Mouse (Mus musculus): ENCODE results near the gene Gcdh. TPM values are rescaled to one million over a fixed set of nuclear protein-coding genes. Genes with fewer than 3 reads are reported as not detected.
A peak's percentile ranks its signal among the peaks of the same experiment; 100 is the strongest.

The Gcdh gene
- polyA plus RNA-seq, 1 experiment from 2014 or later = 70.4 TPM

DNA sequence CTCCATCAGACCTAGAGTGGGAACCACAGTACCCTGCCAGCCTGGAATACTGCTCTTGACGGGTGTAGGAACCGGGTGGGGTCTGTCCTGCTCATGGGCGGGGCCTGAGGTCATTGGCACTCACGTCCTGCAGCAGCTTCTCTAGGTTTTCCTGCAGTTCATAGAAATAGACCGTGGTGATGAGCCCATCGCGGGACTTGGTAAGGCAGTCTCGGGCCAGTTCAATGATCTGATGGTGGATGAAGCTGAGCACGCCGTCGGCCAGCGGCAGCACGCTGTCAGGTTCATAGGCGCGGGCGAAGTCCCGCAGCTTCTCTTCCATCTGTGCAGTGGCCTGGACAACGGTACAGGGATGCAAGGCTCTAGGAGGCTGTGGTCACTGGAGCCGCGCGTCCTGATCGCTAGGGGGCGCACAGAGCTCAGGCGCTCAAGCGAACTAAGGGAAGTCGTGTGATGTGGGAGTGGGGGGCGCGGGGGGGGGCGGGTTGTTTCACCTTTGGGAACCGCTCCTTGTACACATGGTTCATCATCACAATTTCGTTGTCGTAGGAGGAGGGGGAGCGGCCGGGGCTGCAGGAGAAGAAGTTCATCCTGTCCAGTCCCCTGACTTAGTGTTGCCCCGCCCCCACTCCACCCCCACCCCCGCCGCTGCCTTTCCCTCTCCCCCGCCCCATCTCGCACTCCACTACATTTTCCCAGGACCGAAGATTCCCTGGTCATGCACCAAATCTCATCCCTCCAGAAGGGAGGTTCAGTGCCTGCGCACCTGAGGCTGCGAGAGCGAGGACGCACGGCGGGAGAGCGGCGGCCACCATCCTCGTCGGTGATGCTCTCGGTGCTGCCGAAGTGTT lies 35.0 kb upstream of the Gcdh start:
- Histone ChIP-seq H3K27me3 (ENCODE audit: insufficient read depth, low read length) (peaks cover 30% of the 10 kb centered on the region), H3K9ac (replicated peaks; ENCODE audit: low read length) (no peak overlapping the region), H3K4me1 (ENCODE audit: insufficient read depth, low read length) (peaks cover 9% of the 10 kb centered on the region), H3K36me3 (ENCODE audit: insufficient read depth, low read length) (no peaks in the 10 kb centered on the region), H3K4me2 (replicated peaks; ENCODE audit: low read depth, low read length) (peak overlapping the region; percentile 68), H3K9me3 (ENCODE audit: low read length) (no peaks in the 10 kb centered on the region), H3K27ac (ENCODE audit: low read length) (no peak overlapping the region), H3K4me3 (ENCODE audit: low read length) (peak overlapping the region; percentile 42)
- ATAC-seq (ENCODE audit: low FRiP score, low TSS enrichment) = peak; percentile 81
- 3% methylated on average over 46 of the region's 52 CpGs for WGBS

DNA sequence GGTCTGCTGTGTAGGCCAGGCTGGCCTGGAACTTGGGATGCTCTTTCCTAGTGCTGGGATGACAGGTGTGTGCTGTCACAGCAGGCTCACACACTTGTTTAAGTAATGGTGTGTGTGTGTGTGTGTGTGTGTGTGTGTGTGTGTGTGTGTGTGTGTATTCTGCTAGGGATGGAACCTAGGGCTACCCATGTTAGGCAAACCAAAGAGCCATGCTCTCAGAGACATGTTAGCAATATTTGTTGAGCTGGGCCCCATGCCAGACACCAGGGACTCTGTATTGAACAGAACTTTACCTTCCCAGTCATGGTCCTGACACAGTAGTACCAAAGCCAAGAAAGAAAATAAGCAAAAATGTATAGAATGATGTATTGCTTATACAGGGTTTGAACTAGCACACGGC lies 33.8 kb upstream of the Gcdh start:
- 81% methylated on average over 1 of the region's 1 CpGs for WGBS
- H3K27me3 ChIP-seq (ENCODE audit: insufficient read depth, low read length) = peaks cover 29% of the 10 kb centered on the region
- no peak overlapping the region for H3K27ac ChIP-seq (ENCODE audit: low read length)
- no peak overlapping the region for H3K4me3 ChIP-seq (ENCODE audit: low read length)
- H3K9ac ChIP-seq (replicated peaks; ENCODE audit: low read length) = no peak overlapping the region
- ATAC-seq (ENCODE audit: low FRiP score, low TSS enrichment) = no peak
- H3K9me3 ChIP-seq (ENCODE audit: low read length) = no peaks in the 10 kb centered on the region
- H3K36me3 ChIP-seq (ENCODE audit: insufficient read depth, low read length) = no peaks in the 10 kb centered on the region
- H3K4me2 ChIP-seq (replicated peaks; ENCODE audit: low read depth, low read length) = no peak overlapping the region
- H3K4me1 ChIP-seq (ENCODE audit: insufficient read depth, low read length) = peaks cover 9% of the 10 kb centered on the region

DNA sequence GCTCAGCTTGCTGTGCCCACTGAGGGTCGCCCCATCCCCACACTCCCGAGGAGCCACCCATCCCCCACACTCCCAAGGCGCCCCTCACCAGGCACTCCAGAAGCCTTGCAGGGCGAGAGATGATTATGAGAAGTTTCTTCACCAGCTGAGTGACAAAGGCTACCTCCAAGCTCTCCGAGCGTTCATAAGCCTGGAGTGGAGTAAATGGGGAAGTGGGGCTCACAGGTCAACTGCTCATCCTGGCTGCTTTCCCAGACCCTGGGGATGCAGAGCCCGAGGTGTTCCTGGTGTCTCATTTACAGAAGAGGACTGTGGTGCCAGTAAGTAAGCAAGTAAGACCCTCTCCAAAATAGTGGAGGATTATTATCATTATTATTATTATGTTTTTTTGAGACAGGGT lies 31.8 kb upstream of the Gcdh start:
- Histone ChIP-seq H3K27ac (ENCODE audit: low read length) (no peak overlapping the region), H3K36me3 (ENCODE audit: insufficient read depth, low read length) (no peaks in the 10 kb centered on the region), H3K27me3 (ENCODE audit: insufficient read depth, low read length) (peaks cover 19% of the 10 kb centered on the region), H3K4me2 (replicated peaks; ENCODE audit: low read depth, low read length) (no peak overlapping the region), H3K9me3 (ENCODE audit: low read length) (no peaks in the 10 kb centered on the region), H3K9ac (replicated peaks; ENCODE audit: low read length) (no peak overlapping the region), H3K4me1 (ENCODE audit: insufficient read depth, low read length) (peaks cover 9% of the 10 kb centered on the region), H3K4me3 (ENCODE audit: low read length) (no peak overlapping the region)
- no peak for ATAC-seq (ENCODE audit: low FRiP score, low TSS enrichment)
- 64% methylated on average over 7 of the region's 7 CpGs for WGBS

DNA sequence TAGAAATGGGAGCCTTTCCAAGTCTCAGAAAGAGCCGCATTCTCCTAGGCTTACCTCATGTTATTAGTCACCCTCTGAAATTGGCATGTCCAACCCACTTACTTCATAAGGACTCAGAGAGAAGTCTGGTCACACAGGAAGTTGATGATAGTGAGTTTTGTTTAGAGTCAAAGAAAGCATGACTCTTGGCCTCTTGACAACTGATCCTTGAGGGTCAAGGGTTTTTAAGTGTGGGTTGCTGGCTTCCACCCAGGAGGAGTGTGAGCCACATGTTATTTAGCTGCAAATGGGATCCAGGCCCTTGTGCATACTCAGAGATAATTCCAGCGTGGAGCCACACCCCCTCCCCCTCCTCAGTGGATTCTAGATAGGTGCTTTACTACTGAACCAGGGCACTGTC lies 27.9 kb upstream of the Gcdh start:
- no peak for ATAC-seq (ENCODE audit: low FRiP score, low TSS enrichment)
- Histone ChIP-seq H3K4me1 (ENCODE audit: insufficient read depth, low read length) (no peaks in the 10 kb centered on the region), H3K36me3 (ENCODE audit: insufficient read depth, low read length) (no peaks in the 10 kb centered on the region), H3K4me2 (replicated peaks; ENCODE audit: low read depth, low read length) (no peak overlapping the region), H3K9ac (replicated peaks; ENCODE audit: low read length) (no peak overlapping the region), H3K27me3 (ENCODE audit: insufficient read depth, low read length) (peaks cover 11% of the 10 kb centered on the region), H3K27ac (ENCODE audit: low read length) (no peak overlapping the region), H3K4me3 (ENCODE audit: low read length) (no peak overlapping the region), H3K9me3 (ENCODE audit: low read length) (no peaks in the 10 kb centered on the region)
- WGBS = 77% methylated on average over 2 of the region's 2 CpGs

DNA sequence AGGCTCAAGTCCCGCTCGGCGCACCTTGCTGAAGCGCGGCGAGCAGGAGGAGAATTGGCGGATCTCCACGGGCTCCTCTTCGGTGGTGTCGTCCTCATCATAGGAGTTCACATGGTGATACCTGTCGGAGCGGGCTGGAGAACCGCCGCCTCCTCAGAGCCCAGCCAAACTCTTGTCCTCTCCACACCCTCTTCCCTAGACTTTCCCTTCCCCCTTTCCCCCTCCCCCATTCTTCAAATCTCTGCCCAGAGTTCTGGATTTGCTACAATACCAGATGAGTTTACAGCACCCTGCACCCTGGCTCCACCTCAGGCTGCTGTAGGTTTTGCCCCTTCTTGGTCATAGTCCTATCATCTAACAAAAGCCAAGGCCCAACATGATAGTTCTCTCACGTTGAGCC lies 24.9 kb upstream of the Gcdh start:
- no peak overlapping the region for H3K4me2 ChIP-seq (replicated peaks; ENCODE audit: low read depth, low read length)
- H3K9me3 ChIP-seq (ENCODE audit: low read length) = 0 out of 2 replicates have a peak, but pooled peaks cover 2% of the 10 kb centered on the region
- no peak overlapping the region for H3K27ac ChIP-seq (ENCODE audit: low read length)
- H3K9ac ChIP-seq (replicated peaks; ENCODE audit: low read length) = no peak overlapping the region
- no peaks in the 10 kb centered on the region for H3K4me1 ChIP-seq (ENCODE audit: insufficient read depth, low read length)
- no peak overlapping the region for H3K4me3 ChIP-seq (ENCODE audit: low read length)
- peaks cover 17% of the 10 kb centered on the region for H3K27me3 ChIP-seq (ENCODE audit: insufficient read depth, low read length)
- no peak for ATAC-seq (ENCODE audit: low FRiP score, low TSS enrichment)
- H3K36me3 ChIP-seq (ENCODE audit: insufficient read depth, low read length) = no peaks in the 10 kb centered on the region
- WGBS = 91% methylated on average over 15 of the region's 15 CpGs

DNA sequence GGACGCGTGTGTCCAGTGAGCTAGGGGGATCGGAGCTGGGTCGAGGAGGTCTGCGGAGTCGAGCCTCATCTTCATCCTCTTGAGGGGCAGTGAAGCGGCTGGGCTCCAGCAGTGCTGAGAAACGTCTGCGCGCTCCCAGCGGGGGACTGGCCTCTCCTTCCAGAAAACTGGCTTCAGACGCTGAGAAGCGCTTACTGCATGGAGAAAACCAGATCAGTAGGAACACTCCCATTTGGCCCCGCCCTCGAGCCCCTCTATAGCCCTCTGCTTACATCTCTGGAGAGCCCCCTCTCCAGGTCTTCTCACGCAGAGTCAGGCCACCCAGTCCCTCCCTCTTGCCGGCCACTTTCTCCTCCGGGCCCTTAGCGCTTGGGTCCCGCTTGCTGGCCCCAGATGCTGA lies 24.1 kb upstream of the Gcdh start:
- no peak overlapping the region for H3K27ac ChIP-seq (ENCODE audit: low read length)
- H3K4me2 ChIP-seq (replicated peaks; ENCODE audit: low read depth, low read length) = no peak overlapping the region
- no peak for ATAC-seq (ENCODE audit: low FRiP score, low TSS enrichment)
- WGBS = 24% methylated on average over 20 of the region's 20 CpGs
- H3K36me3 ChIP-seq (ENCODE audit: insufficient read depth, low read length) = no peaks in the 10 kb centered on the region
- H3K9me3 ChIP-seq (ENCODE audit: low read length) = 0 out of 2 replicates have a peak, but pooled peaks cover 2% of the 10 kb centered on the region
- no peak overlapping the region for H3K4me3 ChIP-seq (ENCODE audit: low read length)
- peaks cover 24% of the 10 kb centered on the region for H3K27me3 ChIP-seq (ENCODE audit: insufficient read depth, low read length)
- H3K9ac ChIP-seq (replicated peaks; ENCODE audit: low read length) = no peak overlapping the region
- H3K4me1 ChIP-seq (ENCODE audit: insufficient read depth, low read length) = peaks cover 4% of the 10 kb centered on the region

DNA sequence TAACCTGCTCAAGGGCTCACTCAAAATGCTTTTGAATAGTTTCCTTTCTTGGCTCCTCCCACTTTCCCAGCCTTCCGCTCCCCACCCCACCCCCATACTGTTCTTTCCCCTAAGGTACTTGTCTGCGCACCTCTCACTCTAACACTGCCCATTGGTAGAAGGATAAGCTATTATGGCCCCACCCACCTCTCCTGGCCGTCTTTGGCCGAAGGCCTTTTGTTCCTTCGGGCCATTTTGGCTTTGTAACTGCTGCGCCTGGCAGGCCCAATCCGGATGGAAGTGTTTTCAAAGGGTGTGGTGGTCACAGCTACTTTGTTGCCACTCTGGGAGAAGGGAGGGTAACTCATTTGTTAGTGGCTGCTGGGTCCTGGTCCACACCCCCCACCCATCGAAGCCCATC lies 21.5 kb upstream of the Gcdh start:
- Histone ChIP-seq H3K36me3 (ENCODE audit: insufficient read depth, low read length) (no peaks in the 10 kb centered on the region), H3K27me3 (ENCODE audit: insufficient read depth, low read length) (peaks cover 46% of the 10 kb centered on the region), H3K9me3 (ENCODE audit: low read length) (0 out of 2 replicates have a peak, but pooled peaks cover 2% of the 10 kb centered on the region), H3K4me3 (ENCODE audit: low read length) (no peak overlapping the region), H3K4me1 (ENCODE audit: insufficient read depth, low read length) (peaks cover 9% of the 10 kb centered on the region), H3K4me2 (replicated peaks; ENCODE audit: low read depth, low read length) (no peak overlapping the region), H3K27ac (ENCODE audit: low read length) (no peak overlapping the region), H3K9ac (replicated peaks; ENCODE audit: low read length) (no peak overlapping the region)
- no peak for ATAC-seq (ENCODE audit: low FRiP score, low TSS enrichment)
- 85% methylated on average over 8 of the region's 8 CpGs for WGBS

DNA sequence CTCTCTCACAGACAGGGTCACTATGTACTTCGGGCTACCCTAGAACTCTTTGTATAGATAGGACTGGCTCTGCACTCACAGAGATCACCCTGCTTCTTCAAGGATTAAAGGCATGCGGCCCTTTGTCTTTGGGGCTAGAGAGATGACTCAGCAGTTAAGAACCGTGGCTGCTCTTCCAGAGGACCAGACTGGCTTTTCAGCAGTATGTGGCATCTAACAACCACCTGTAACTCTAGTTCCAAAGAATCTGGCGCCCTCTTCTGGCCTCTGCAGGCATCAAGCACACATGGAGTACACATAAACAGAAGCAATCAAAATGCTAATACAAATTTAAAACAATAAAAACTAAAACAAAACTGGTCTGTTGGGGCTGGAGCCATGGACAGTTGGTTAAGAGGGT lies 20.2 kb upstream of the Gcdh start:
- Histone ChIP-seq H3K4me2 (replicated peaks; ENCODE audit: low read depth, low read length) (peak overlapping the region; percentile 80; the same call in 1 of the 2 replicates), H3K27me3 (ENCODE audit: insufficient read depth, low read length) (peaks cover 46% of the 10 kb centered on the region), H3K4me3 (ENCODE audit: low read length) (peak overlapping the region; percentile 48)

DNA sequence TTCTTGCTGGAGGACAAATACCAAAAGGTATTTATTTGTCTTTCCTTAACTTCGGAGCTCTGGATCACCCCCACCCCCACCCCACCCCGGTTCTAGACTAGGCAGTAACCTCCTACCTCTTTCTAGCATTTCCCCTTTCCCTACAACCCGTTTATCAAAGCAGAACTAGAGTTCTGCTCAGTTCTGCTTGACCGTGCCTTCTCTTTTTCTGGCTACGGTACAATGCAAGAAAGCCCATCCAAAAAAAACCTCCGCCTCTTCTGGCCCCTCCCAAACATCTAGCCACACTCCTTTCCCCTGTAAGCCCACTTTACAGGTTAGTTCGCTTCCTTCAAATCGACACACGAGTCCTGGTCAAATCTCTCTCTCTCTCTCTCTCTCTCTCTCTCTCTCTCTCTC lies 19.8 kb upstream of the Gcdh start:
- H3K9me3 ChIP-seq (ENCODE audit: low read length) = 0 out of 2 replicates have a peak, but pooled peaks cover 2% of the 10 kb centered on the region
- H3K4me2 ChIP-seq (replicated peaks; ENCODE audit: low read depth, low read length) = peak overlapping the region; percentile 80
- no peak overlapping the region for H3K27ac ChIP-seq (ENCODE audit: low read length)
- peak overlapping the region; percentile 52 for H3K9ac ChIP-seq (replicated peaks; ENCODE audit: low read length)
- H3K4me1 ChIP-seq (ENCODE audit: insufficient read depth, low read length) = peaks cover 11% of the 10 kb centered on the region
- peaks cover 45% of the 10 kb centered on the region for H3K27me3 ChIP-seq (ENCODE audit: insufficient read depth, low read length)
- WGBS = 14% methylated on average over 9 of the region's 9 CpGs
- no peaks in the 10 kb centered on the region for H3K36me3 ChIP-seq (ENCODE audit: insufficient read depth, low read length)
- no peak for ATAC-seq (ENCODE audit: low FRiP score, low TSS enrichment)
- peak overlapping the region; percentile 48 for H3K4me3 ChIP-seq (ENCODE audit: low read length)

More for the DNA sequence above, 20.2 kb upstream of the Gcdh start:
- Histone ChIP-seq H3K9ac (replicated peaks; ENCODE audit: low read length) (no peak overlapping the region), H3K9me3 (ENCODE audit: low read length) (0 out of 2 replicates have a peak, but pooled peaks cover 2% of the 10 kb centered on the region), H3K4me1 (ENCODE audit: insufficient read depth, low read length) (peaks cover 10% of the 10 kb centered on the region), H3K27ac (ENCODE audit: low read length) (no peak overlapping the region), H3K36me3 (ENCODE audit: insufficient read depth, low read length) (no peaks in the 10 kb centered on the region)
- no peak for ATAC-seq (ENCODE audit: low FRiP score, low TSS enrichment)
- 31% methylated on average over 4 of the region's 4 CpGs for WGBS

DNA sequence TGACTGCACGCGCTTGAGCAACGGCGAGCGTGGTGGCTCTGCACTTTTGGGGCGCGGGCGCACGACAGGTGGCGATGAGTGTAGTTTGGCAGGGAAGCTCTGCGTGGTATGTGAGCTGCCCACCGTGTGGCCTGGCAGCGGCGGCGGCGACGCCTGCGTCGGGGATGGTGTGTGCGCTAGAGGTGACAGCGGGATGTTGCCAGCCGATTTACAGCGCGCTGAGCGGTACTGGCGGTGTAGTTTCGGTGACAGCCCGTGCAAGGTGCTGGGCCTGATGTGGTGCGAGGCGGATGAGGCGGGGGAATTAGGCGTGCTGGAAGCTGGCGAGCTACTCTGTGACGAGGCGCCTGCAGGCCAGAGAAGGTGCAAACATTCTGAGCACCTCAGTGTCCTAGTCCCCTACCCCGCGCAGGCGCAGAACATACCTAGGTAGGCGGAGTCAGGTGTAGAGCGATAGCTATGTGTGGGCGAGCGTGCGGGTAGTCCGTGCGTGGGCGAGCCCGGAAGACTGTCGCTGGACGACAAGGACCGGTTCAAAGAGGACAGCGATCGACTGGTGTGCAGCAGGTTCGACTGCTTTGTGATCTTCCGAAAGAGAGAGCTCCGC lies 19.3 kb upstream of the Gcdh start:
- Histone ChIP-seq H3K27ac (ENCODE audit: low read length) (no peak overlapping the region), H3K9ac (replicated peaks; ENCODE audit: low read length) (peak overlapping the region; percentile 52), H3K4me1 (ENCODE audit: insufficient read depth, low read length) (peaks cover 11% of the 10 kb centered on the region), H3K36me3 (ENCODE audit: insufficient read depth, low read length) (no peaks in the 10 kb centered on the region), H3K27me3 (ENCODE audit: insufficient read depth, low read length) (peaks cover 40% of the 10 kb centered on the region), H3K9me3 (ENCODE audit: low read length) (0 out of 2 replicates have a peak, but pooled peaks cover 2% of the 10 kb centered on the region), H3K4me2 (replicated peaks; ENCODE audit: low read depth, low read length) (peak overlapping the region; percentile 80), H3K4me3 (ENCODE audit: low read length) (peak overlapping the region; percentile 48)
- peak; percentile 57 for ATAC-seq (ENCODE audit: low FRiP score, low TSS enrichment)
- under 1% methylated on average over 55 of the region's 55 CpGs for WGBS
